Mouse (Mus musculus) ES-CJ7 (cell line): ENCODE data around the gene Brpf3.

Experiments
- DNase-seq: peaks from one replicate; pipeline ENCODE4 v3.0.0; 2011; ENCODE audit warnings: low read depth, low spot score

Gene Brpf3

DNA sequence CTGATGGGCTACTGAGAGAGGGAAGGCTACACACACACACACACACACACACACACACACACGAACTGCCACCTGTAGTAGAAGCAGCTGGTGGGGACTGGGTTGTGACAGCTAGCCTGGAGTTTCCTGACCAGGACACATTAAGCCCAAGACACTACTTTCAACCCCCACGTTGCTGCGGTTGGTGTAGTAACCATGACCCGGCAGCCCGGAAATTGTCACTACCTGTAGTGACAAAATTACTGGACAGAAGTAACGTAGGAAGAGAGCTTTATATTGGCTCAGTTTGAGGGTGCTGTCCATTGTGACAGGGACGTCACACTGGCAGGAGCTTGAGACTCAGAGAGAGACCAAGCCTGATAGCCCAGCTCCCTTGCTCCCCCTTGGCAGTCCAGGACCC, 71.4 kb downstream of the Brpf3 start:
- no peak for DNase-seq

DNA sequence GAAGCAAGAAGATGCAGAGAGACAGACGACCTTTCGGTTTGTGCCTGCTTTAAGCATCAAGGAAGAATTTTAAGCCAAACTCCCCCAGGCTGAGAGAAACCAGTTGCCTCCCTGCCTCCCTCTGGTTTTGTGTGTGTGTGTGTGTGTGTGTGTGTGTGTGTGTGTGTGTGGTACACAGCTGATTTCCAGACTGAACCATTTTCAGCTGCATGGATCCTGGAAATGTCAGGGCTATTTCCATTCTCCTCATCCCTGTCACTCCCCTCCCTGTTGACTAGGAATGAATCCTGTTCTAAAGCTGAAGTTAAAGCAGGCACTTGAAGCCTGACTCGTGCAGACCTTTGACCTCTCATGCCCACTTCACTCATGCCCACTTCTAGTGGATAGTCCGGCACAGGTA, 73.3 kb downstream of the Brpf3 start:
- DNase-seq = no peak

DNA sequence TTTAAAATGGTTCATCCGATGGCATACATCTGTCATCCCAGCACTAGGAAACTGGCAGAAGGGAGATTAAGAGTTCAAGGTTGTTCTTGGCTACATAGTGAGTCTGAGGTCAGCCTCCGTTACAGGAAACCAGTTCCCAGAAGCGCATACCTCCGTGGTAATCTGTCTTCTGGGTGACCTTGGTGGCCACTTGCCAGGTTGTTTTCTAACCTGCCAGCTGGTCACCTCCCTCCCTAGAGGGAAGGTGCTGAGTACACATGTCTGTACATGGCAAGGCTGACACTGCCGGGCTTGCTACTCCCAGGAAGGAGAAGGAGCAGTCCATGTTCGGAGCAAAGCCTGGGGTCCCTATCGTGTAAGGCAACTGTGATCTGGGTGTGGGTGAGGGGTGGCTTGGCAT, 73.9 kb downstream of the Brpf3 start:
- no peak for DNase-seq

DNA sequence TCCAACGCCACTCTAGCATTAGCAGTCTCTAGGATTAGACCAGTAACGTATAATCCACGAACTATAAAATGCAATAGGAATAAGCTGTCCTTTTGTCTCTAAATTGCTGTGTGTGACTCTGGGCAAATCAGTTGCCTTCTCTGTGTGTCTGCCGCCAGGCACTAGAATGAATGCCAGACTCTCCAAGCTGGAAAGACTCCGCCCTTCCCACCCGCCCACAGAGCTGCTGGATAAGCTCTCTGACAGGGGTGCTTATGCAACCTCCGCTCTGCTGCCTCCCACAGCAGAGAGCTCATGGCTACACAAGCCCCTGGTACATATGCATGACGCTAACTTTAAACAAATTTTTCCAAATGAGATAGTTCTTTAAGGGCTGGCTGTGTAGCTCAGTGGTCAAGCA, 74.4 kb downstream of the Brpf3 start:
- no peak for DNase-seq

DNA sequence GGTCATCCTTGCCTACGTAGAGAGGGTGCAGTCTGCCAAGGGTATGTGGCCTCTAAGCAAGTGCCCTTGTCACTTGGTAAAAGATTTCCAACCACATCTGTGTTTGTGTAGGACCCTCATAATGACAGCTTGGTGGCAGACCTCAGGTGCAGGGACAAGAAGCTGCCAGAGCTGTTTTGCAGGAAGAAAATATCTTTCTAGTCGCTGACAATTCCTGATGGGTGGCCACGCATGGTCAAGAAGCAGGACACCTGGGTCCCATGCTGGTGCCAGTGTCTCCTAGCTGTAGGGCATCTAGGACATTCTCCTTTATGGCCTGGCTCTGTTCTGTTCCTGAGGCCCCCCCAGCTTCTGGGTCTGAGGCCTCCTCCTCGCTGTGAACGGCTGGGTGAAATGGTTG, 75.4 kb downstream of the Brpf3 start:
- no peak for DNase-seq

DNA sequence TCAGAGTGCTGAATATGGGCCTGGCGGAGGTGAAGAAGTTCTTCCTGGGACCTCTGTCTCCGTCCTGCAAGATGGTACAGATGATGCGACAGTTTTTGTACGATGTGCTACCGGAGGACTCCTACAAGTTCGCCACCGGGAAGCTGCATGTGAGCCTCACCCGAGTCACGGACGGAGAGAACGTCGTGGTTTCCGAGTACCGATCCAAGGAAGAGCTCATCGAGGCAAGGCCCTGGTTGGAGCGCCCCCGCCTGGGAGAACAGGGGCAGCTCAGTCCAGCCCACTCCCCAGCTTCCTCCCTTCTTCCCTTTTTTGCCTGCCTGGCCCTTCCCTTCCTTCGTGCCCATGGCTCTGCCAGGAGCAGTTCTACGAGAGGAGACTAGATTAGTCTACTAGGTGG, 75.9 kb downstream of the Brpf3 start:
- DNase-seq = peak; percentile 68

DNA sequence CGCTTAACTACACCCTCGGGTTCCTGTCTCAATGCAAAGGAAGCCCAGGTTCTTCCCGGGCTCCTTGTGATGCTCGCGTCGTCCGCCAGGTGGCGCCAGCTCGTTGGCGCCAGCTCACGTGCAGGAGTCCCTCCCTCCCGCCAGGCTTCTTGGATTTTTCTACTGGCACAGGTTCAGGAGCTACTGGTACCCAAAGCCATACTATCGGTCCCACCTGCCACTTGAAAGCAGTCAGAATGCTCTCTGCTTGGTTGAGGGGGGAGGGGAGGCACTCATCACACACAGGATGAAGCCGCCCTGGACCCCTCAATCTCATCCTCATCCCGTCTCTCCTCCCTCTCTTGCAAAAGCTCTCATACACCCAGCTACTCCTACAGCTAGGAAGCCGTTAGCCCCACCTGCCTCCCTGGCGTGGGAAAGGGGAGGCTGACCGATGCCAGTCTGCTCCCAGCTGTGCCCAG, 79.1 kb downstream of the Brpf3 start:
- DNase-seq = peak; percentile 90

DNA sequence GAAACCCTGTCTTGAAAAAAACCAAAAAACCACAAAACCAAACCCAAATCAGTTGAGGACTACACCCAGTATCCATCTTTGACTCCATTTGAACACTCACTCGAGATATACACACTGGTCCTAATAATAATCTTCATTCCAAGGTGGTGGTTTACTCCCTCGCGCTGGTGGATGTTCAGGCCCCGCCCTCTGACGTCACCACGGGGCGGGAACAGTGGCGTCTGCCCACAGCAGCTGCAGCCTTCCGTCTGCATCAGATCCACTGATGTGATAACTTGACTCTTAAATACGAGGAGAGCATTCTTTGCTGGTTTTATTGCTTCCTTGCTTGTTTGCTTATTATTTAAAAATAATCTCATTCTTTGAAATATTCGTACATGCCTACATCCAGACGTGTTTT, 81.4 kb downstream of the Brpf3 start:
- DNase-seq = peak; percentile 73

DNA sequence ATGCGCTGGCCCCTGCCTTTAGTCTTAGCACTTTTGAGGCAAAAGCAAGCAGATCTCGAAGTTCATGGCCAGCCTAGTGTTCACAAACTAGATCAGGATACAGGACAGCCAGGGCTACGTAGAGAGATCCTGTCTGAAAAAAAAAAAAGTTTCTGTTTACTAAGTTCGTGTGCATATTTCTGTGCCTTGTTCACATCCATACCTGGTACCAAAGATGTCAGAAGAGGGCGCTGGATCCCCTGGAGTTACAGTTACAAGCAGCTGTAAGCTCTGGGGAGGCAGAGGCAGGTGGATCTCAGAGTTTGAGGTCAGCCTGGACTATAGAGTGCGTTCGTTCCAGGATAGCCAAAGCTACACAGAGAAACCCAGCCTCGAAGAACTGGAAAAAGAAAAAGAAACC, 81.9 kb downstream of the Brpf3 start:
- peak; percentile 56 for DNase-seq

DNA sequence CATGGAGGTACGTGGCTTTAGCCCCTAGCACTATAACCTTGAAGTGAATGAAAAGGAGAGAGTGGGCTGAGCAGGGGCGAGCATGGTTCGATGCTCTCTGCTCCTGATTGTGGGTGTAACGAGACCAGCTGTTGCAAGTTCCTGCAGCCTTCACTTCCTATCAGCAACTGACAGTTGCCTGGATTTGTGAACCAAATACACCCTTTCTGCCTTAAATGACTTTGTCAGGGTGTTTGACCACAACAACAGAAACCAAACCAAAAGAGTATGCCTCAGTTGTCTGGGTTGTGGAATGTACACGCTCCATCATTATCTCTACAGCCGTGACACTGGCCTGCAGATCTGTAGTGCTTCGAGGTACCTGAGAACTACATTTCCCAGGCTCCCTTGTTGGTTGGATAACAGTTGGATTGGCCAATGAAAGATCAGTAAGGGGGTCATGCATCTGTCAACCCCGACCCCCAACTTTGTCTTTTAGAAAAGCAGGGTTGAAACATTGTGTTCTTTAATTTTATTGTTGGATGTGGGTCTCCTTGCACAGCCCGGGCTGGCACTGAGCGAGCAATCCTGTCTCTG, 83.1 kb downstream of the Brpf3 start:
- DNase-seq = no peak

DNA sequence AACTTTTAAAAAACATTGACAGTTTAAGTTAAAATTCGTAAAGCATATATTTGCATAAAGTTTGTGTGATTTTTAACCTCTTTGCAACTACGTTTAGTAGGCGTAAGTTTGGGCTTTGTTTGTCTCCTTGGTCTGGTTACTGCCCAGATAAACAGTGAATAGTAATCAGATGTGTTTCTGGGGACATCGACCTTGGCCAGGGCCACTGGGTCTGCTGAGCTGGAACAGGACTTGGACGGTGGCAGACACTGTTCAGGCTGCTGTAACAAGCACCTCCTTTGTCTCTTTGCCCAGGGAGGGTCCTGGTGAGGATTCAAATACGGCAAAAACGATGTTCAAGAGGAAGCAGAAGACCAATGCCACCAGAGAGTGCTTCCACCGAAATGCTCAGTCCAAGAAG, 84.3 kb downstream of the Brpf3 start:
- DNase-seq = no peak

DNA sequence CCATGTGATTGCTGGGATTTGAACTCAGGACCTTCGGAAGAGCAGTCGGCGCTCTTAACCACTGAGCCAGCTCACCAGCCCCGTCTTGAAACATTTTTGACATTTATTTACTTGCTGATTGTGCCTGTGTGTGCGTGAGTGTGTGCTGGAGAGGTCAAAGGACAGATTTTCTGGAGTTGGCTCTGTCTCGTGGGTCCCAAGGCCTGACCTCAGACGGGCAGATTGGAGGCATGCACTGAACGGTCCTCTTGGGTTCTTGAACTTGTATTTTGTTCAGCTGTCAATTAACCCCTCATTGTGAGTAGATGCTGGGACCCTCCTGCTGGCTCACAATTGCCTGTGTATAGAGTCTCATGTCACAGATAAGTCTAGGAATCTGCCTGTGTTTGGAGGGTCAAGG, 85.4 kb downstream of the Brpf3 start:
- DNase-seq = no peak
